Mouse (Mus musculus): ENCODE data around the gene Hoxb4. TPM values are rescaled to one million over a fixed set of nuclear protein-coding genes. Genes with fewer than 3 reads are reported as not detected.

Hoxb4 gene
- total RNA-seq, 4 experiments from 2014 or later, result 0.35 to 0.63 (median 0.53) TPM

DNA sequence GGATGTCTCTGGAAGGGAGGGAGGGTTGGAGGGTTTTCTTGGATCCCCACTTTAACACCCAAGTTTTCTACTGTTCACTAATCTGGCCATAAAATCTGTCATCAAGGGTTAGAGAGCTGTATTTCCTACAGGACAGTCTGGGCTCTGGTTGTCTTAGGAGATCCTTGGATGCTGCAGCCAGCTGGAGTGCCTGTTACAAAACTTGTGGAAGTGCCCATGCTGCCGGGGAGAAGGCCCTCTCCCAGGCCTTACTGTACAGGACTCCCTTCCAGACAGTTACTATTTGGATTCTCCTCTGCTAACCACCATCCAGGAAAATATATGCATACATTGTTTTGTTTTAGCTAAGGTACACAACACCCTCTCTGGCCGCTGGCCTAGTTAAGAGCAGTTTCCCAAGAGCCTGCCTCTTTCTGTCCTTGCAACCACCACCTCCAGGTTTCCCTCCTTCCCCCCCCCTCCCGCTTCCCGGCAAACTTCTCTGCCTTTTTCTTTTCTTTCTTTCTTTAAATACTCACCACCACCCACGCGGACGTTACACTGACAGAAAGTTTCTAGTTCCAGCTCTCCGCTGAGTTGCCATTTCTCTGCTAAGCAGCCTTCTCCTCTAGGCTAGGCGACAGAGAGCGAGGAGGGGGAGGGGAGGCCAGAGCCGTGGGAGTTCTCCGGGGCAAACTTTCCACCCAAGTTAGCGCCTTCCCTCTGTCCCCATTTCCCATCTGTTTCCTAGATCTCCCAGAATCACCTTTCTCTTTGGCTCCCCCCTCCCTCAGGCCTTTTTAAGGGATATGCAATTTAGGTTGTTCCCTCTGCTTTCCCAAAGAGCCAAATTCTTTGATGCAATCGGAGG lies 31.6 kb downstream of the Hoxb4 start:
- DNase-seq (ENCODE audit: low spot score), result no peak

- no peak for DNase-seq (ENCODE audit: low spot score)
These were observed 32.2 kb downstream of the Hoxb4 start, which contains the start of gene Hoxb2 for GRCm38 (mm10) chr11:96350341-96350624. Hoxb2 (plus strand) TSS chr11:96350525.

DNA sequence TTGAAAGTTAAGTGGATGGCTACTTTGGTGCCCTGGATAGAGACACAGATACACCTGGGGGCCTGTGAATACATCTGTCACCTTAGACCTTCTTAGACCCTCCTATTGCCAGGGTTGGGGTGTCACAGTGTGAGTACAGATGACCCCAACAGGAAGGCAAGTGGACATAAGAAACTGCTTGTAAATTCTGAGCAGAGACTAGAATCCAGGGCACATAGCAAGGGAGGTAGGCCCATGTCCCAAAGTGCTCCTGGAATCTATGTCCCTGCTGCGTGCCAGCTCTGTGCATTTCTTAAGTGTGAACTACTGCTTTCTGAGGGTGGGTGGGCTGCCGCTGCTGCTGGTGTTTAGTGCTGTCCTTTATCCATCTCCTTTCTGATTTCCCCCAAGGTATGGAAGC lies 32.7 kb downstream of the Hoxb4 start:
- DNase-seq (ENCODE audit: low spot score), result no peak

- DNase-seq (ENCODE audit: low spot score), result no peak
These were observed 33.2 kb downstream of the Hoxb4 start for GRCm38 (mm10) chr11:96351312-96351711.

DNA sequence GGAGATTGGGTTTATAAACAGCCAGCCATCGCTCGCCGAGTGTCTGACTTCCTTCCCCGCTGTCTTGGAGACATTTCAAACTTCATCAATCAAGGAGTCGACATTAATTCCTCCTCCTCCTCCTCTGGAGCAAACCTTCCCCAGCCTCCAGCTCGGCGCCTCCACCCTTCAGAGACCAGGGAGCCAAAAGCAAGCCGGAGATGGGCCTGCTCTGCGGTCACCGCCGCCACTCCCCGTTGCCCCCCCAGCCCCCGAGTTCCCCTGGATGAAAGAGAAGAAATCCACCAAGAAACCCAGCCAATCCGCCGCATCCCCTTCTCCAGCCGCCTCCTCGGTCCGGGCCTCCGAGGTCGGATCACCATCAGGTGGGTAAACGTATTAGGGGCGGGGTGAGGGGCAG lies 33.8 kb downstream of the Hoxb4 start:
- no peak for DNase-seq (ENCODE audit: low spot score)

GRCm38 (mm10) chr11:96352691-96353521 lies 34.8 kb downstream of the Hoxb4 start:
- DNase-seq (ENCODE audit: low spot score), result peak; percentile 16

GRCm38 (mm10) chr11:96353522-96353841 lies 35.4 kb downstream of the Hoxb4 start:
- DNase-seq (ENCODE audit: low spot score), result no peak

GRCm38 (mm10) chr11:96353939-96354338 lies 35.9 kb downstream of the Hoxb4 start:
- no peak for DNase-seq (ENCODE audit: low spot score)

DNA sequence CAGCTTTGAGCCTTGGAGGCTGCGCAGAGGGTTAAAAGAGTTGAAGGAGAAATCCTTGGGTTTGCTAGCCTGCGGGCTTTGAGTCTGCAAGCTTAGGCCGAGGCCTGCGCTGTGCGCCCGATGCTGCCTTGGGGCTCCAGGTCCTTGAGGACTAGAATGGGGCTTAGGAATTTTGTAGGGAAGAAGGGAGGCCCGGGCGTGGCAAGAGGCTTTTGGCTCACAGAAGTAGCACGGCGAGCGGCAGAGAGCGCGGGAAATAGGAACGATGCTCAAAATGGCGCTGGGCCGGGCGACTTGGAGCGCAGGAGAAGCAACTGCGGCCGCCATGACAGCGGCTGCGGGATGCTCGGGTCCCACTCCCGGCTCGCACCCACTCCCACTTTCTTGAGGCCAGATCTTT lies 36.3 kb downstream of the Hoxb4 start:
- no peak for DNase-seq (ENCODE audit: low spot score)

DNA sequence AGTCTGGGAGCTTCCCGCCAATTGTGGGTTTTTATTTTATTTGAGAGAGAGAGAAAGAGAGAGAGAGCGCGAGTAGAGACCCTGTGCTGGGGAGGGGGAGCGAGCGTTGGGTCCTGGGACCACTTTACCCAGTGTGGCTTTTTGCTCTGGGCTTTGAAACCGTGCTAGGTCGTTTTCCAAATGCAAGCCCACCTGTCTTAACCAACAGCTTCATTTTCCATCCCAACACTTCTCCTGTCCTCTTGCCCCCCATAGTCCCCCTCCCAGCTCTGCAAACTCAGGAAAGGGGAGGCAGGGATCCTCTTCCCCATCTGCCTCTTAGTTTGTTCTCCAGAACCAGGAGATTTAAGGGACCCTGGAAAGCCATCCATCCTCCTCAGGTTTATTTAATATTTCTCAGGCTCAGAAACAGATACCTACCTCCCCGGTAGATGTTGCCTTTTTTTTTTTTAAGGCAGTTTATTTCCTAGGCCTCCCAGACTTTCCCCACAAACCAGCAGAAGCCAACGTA lies 36.8 kb downstream of the Hoxb4 start:
- DNase-seq (ENCODE audit: low spot score), result no peak

DNA sequence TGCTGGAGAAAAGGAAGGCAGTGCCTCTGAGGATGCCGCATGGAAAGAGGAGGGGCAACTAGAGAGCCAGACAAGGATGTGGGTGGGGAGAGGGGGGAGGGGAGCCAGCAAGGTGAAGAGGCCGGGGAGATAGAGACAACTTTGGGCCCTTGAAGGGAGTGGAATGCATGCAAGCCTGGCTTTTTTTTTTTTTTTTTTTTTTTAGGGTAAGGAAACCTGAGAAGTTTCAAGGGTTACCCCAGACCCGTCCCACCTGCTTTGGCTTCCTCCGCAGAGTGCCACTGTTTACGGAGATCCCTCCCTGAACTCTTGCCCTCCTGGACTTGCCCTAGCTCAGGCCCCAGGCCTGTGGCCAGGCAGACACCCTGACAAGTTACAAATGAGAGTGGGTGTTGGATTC lies 45.7 kb downstream of the Hoxb4 start:
- DNase-seq (ENCODE audit: low spot score), result no peak

GRCm38 (mm10) chr11:96365441-96366091 lies 47.5 kb downstream of the Hoxb4 start, which contains the start of gene Hoxb1:
Hoxb1 (plus strand) TSS chr11:96365752.
- DNase-seq (ENCODE audit: low spot score), result no peak

GRCm38 (mm10) chr11:96366092-96367041 lies 48.3 kb downstream of the Hoxb4 start:
- DNase-seq (ENCODE audit: low spot score), result no peak

GRCm38 (mm10) chr11:96367141-96367540 lies 49.1 kb downstream of the Hoxb4 start:
- DNase-seq (ENCODE audit: low spot score), result no peak

- DNase-seq (ENCODE audit: low spot score), result no peak
These were observed 50.6 kb downstream of the Hoxb4 start for GRCm38 (mm10) chr11:96368686-96369085.

DNA sequence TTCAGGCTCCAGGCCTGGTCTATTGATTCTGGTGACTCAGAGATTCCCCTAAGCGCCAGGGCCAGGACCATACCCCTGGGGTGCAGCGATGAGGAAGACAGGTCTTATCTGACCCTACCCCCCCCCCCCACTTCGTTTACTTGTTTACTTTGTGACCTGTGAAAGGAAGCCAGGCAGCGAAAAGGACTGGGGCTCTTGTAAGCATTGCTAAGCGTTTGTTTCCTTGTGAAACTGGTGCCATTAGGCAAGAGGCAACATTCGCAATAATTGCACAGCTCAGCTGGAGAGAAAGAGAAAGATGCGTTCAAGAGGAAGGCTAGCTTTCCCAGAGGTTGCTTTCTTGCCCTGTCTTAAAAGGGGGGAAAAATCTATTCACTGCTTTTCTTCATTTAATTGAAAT lies 51.1 kb downstream of the Hoxb4 start:
- DNase-seq (ENCODE audit: low spot score), result no peak

Small RNAs within 50 kb of the gene (microRNA-seq; reads per million reads assigned to microRNA genes)
- 2,390 reads per million, percentile 88 among the genes with 10 or more reads in this experiment for gene Mir10a

Other genes starting within 250 kb of the Hoxb4 start
- 1,000 to 10,000 TPM; 3,689 to 3,785 (median 3,746) TPM for gene Atp5g1, start 242.6 kb upstream of the Hoxb4 start, total RNA-seq (2022)
- gene Calcoco2, start 206.3 kb upstream of the Hoxb4 start, total RNA-seq (2022), result under 1 TPM in 1 of 4 experiments, not detected in 3; 0.29 TPM
- gene Ttll6, start 184.5 kb upstream of the Hoxb4 start, total RNA-seq (2022), result under 1 TPM in 1 of 4 experiments, not detected in 3; 0.14 TPM
- gene Hoxb13, start 124.0 kb upstream of the Hoxb4 start, total RNA-seq (2022), result not detected
- gene Hoxb9, start 46.8 kb upstream of the Hoxb4 start, total RNA-seq (2022), result not detected
- not detected for gene Hoxb8, start 36.4 kb upstream of the Hoxb4 start, total RNA-seq (2022)
- not detected for gene Hoxb7, start 31.6 kb upstream of the Hoxb4 start, total RNA-seq (2022)
- gene Hoxb6, start 25.8 kb upstream of the Hoxb4 start, total RNA-seq (2022), result not detected
- under 1 TPM in 1 of 4 experiments, not detected in 3; 0.11 TPM for gene Hoxb5, start 14.9 kb upstream of the Hoxb4 start, total RNA-seq (2022)
- under 1 TPM; 0.25 to 0.37 (median 0.30) TPM for gene Hoxb3, start 5.1 kb downstream of the Hoxb4 start, total RNA-seq (2022)
- gene Hoxb2, start 32.3 kb downstream of the Hoxb4 start, total RNA-seq (2022), result under 1 TPM; 0.38 to 0.80 (median 0.64) TPM
- not detected for gene Hoxb1, start 47.5 kb downstream of the Hoxb4 start, total RNA-seq (2022)
- gene Skap1, start 146.3 kb downstream of the Hoxb4 start, total RNA-seq (2022), result under 1 TPM in 2 of 4 experiments, not detected in 2; 0.30 to 0.34 TPM

All from heart, adult 8-10 months (tissue).